Mouse (Mus musculus): ENCODE results near the gene Zfr. TPM values are rescaled to one million over a fixed set of nuclear protein-coding genes. Genes with fewer than 3 reads are reported as not detected.

Gene Zfr
- total and polyA plus RNA-seq, 3 experiments, result 65.3 to 421 (median 77.6) TPM

GRCm38 (mm10) chr15:12203512-12204318, 86.1 kb downstream of the Zfr start:
- DNase-seq (ENCODE audit: low spot score), result no peak
- Histone ChIP-seq H3K4me3 (ENCODE audit: low read depth, low read length) (peak overlapping the region; percentile 87), H3K9me3 (replicated peaks) (no peaks in the 10 kb centered on the region), H3K36me3 (replicated peaks) (peaks cover 24% of the 10 kb centered on the region), H3K4me1 (ENCODE audit: insufficient read depth, low read depth, low read length) (peaks cover 47% of the 10 kb centered on the region), H3K27me3 (ENCODE audit: insufficient read depth, low read length) (no peaks in the 10 kb centered on the region)
- no peak for ATAC-seq (ENCODE audit: extremely low read depth, insufficient number of reproducible peaks, low FRiP score, poor library complexity, severe bottlenecking)
- TF ChIP-seq TAL1 (conservative IDR thresholded peaks at IDR 0.05; ENCODE audit: low read depth, low read length) (no peak), POLR2AphosphoS5 (IDR thresholded peaks at IDR 0.05; ENCODE audit: insufficient replicate concordance, low read depth, low read length) (no peak), GATA1 (IDR thresholded peaks at IDR 0.05; ENCODE audit: borderline replicate concordance, low read length) (no peak), GATA2 (IDR thresholded peaks at IDR 0.05; ENCODE audit: borderline replicate concordance, low read depth, low read length) (no peak), CTCF (IDR thresholded peaks at IDR 0.05; ENCODE audit: low read depth, low read length) (no peak)

- H3K27me3 ChIP-seq (ENCODE audit: insufficient read depth, low read length), result no peaks in the 10 kb centered on the region
- ATAC-seq (ENCODE audit: extremely low read depth, insufficient number of reproducible peaks, low FRiP score, poor library complexity, severe bottlenecking), result peak; percentile 97
- peak; percentile 84 for DNase-seq (ENCODE audit: low spot score)
- no peaks in the 10 kb centered on the region for H3K9me3 ChIP-seq (replicated peaks)
- H3K4me3 ChIP-seq (ENCODE audit: low read depth, low read length), result peak within 1 kb of the TSS; percentile 87
- peaks cover 52% of the 10 kb centered on the region for H3K4me1 ChIP-seq (ENCODE audit: insufficient read depth, low read depth, low read length)
- TF ChIP-seq POLR2AphosphoS5 (IDR thresholded peaks at IDR 0.05; ENCODE audit: insufficient replicate concordance, low read depth, low read length), result no peak
- no peak for TF ChIP-seq TAL1 (conservative IDR thresholded peaks at IDR 0.05; ENCODE audit: low read depth, low read length)
- no peak for TF ChIP-seq GATA1 (IDR thresholded peaks at IDR 0.05; ENCODE audit: borderline replicate concordance, low read length)
- TF ChIP-seq GATA2 (IDR thresholded peaks at IDR 0.05; ENCODE audit: borderline replicate concordance, low read depth, low read length), result no peak
- TF ChIP-seq CTCF (IDR thresholded peaks at IDR 0.05; ENCODE audit: low read depth, low read length), result no peak
- H3K36me3 ChIP-seq (replicated peaks), result peaks cover 31% of the 10 kb centered on the region
Measured at GRCm38 (mm10) chr15:12204319-12205159, 86.9 kb downstream of the Zfr start, which contains the start of gene Mtmr12. Mtmr12 (plus strand) TSS chr15:12205028.

- Histone ChIP-seq H3K4me1 (ENCODE audit: insufficient read depth, low read depth, low read length) (peaks cover 55% of the 10 kb centered on the region), H3K27me3 (ENCODE audit: insufficient read depth, low read length) (no peaks in the 10 kb centered on the region), H3K9me3 (replicated peaks) (no peaks in the 10 kb centered on the region), H3K4me3 (ENCODE audit: low read depth, low read length) (peak overlapping the region; percentile 87), H3K36me3 (replicated peaks) (peaks cover 35% of the 10 kb centered on the region)
- DNase-seq (ENCODE audit: low spot score) (peak; percentile 22), ATAC-seq (ENCODE audit: extremely low read depth, insufficient number of reproducible peaks, low FRiP score, poor library complexity, severe bottlenecking) (no peak)
- TF ChIP-seq GATA1 (IDR thresholded peaks at IDR 0.05; ENCODE audit: borderline replicate concordance, low read length), result no peak
- TF ChIP-seq GATA2 (IDR thresholded peaks at IDR 0.05; ENCODE audit: borderline replicate concordance, low read depth, low read length), result no peak
- no peak for TF ChIP-seq TAL1 (conservative IDR thresholded peaks at IDR 0.05; ENCODE audit: low read depth, low read length)
- no peak for TF ChIP-seq CTCF (IDR thresholded peaks at IDR 0.05; ENCODE audit: low read depth, low read length)
- no peak for TF ChIP-seq POLR2AphosphoS5 (IDR thresholded peaks at IDR 0.05; ENCODE audit: insufficient replicate concordance, low read depth, low read length)
Measured at GRCm38 (mm10) chr15:12205160-12205901, 87.7 kb downstream of the Zfr start.

GRCm38 (mm10) chr15:12205902-12206645, 88.4 kb downstream of the Zfr start:
- DNase-seq (ENCODE audit: low spot score), result no peak

GRCm38 (mm10) chr15:12206646-12207222, 89.1 kb downstream of the Zfr start:
- DNase-seq (ENCODE audit: low spot score) (no peak), ATAC-seq (ENCODE audit: extremely low read depth, insufficient number of reproducible peaks, low FRiP score, poor library complexity, severe bottlenecking) (no peak)
- Histone ChIP-seq H3K4me3 (ENCODE audit: low read depth, low read length) (no peak overlapping the region; the same call in 1 of the 2 replicates), H3K9me3 (replicated peaks) (no peaks in the 10 kb centered on the region), H3K27me3 (ENCODE audit: insufficient read depth, low read length) (no peaks in the 10 kb centered on the region), H3K36me3 (replicated peaks) (peaks cover 43% of the 10 kb centered on the region), H3K4me1 (ENCODE audit: insufficient read depth, low read depth, low read length) (peaks cover 58% of the 10 kb centered on the region)
- TF ChIP-seq POLR2AphosphoS5 (IDR thresholded peaks at IDR 0.05; ENCODE audit: insufficient replicate concordance, low read depth, low read length) (no peak), TAL1 (conservative IDR thresholded peaks at IDR 0.05; ENCODE audit: low read depth, low read length) (no peak), GATA2 (IDR thresholded peaks at IDR 0.05; ENCODE audit: borderline replicate concordance, low read depth, low read length) (no peak), GATA1 (IDR thresholded peaks at IDR 0.05; ENCODE audit: borderline replicate concordance, low read length) (no peak), CTCF (IDR thresholded peaks at IDR 0.05; ENCODE audit: low read depth, low read length) (no peak)

More at GRCm38 (mm10) chr15:12205902-12206645, 88.4 kb downstream of the Zfr start:
- H3K27me3 ChIP-seq (ENCODE audit: insufficient read depth, low read length), result no peaks in the 10 kb centered on the region
- TF ChIP-seq GATA2 (IDR thresholded peaks at IDR 0.05; ENCODE audit: borderline replicate concordance, low read depth, low read length), result no peak
- TF ChIP-seq TAL1 (conservative IDR thresholded peaks at IDR 0.05; ENCODE audit: low read depth, low read length), result no peak
- no peak for TF ChIP-seq CTCF (IDR thresholded peaks at IDR 0.05; ENCODE audit: low read depth, low read length)
- no peak for TF ChIP-seq GATA1 (IDR thresholded peaks at IDR 0.05; ENCODE audit: borderline replicate concordance, low read length)
- TF ChIP-seq POLR2AphosphoS5 (IDR thresholded peaks at IDR 0.05; ENCODE audit: insufficient replicate concordance, low read depth, low read length), result no peak
- H3K9me3 ChIP-seq (replicated peaks), result no peaks in the 10 kb centered on the region
- H3K4me1 ChIP-seq (ENCODE audit: insufficient read depth, low read depth, low read length), result peaks cover 55% of the 10 kb centered on the region
- ATAC-seq (ENCODE audit: extremely low read depth, insufficient number of reproducible peaks, low FRiP score, poor library complexity, severe bottlenecking), result no peak
- H3K36me3 ChIP-seq (replicated peaks), result peaks cover 39% of the 10 kb centered on the region
- peak overlapping the region; percentile 87 for H3K4me3 ChIP-seq (ENCODE audit: low read depth, low read length)

Data from G1E (cell line).